Mouse (Mus musculus) small intestine, adult 2 months (tissue): ENCODE results near the gene Tsfm. TPM values are rescaled to one million over a fixed set of nuclear protein-coding genes. Genes with fewer than 3 reads are reported as not detected.
"Not testable (repeated sequence)": the region's sequence is repeated elsewhere in the genome, so short reads cannot be mapped to it uniquely, and the experiment has no call there.

Experiments used
- H3K27ac ChIP-seq: fragments of 200-500 bp; 2 replicates; pipeline ENCODE4 v1.5.1; 2012; ENCODE audit warnings: low read depth, low read length, control low read depth, inconsistent platforms; ENCODE audit not compliant: insufficient read depth
- H3K27me3 ChIP-seq: fragments of 200-500 bp; 2 replicates; pipeline ENCODE4 v1.6.1; 2012; ENCODE audit warnings: mild to moderate bottlenecking, moderate library complexity, low read length, inconsistent platforms; ENCODE audit not compliant: control insufficient read depth, insufficient read depth
- H3K36me3 ChIP-seq: fragments of 200-500 bp; 2 replicates; pipeline ENCODE4 v1.6.1; 2012; ENCODE audit warnings: mild to moderate bottlenecking, low read length, control low read depth, inconsistent platforms; ENCODE audit not compliant: control insufficient read depth, insufficient read depth
- H3K4me1 ChIP-seq: fragments of 200-500 bp; 2 replicates; pipeline ENCODE4 v1.6.1; 2012; ENCODE audit warnings: low read length, inconsistent platforms, mixed read lengths; ENCODE audit not compliant: control insufficient read depth, insufficient read depth, insufficient read length
- H3K4me3 ChIP-seq: fragments of 200-500 bp; 2 replicates; pipeline ENCODE4 v1.5.1; 2012; ENCODE audit warnings: low read depth, mild to moderate bottlenecking, control low read depth, inconsistent platforms, low read length, moderate library complexity
- CTCF ChIP-seq: fragments of 200-500 bp; IDR thresholded peaks from 2 replicates; pipeline ENCODE4 v1.5.1; 2012; ENCODE audit warnings: low read depth, mild to moderate bottlenecking, control low read depth, inconsistent platforms, low read length, moderate library complexity, mixed read lengths; ENCODE audit not compliant: insufficient replicate concordance, insufficient read length; ENCODE audit errors: extremely low read depth
- POLR2A ChIP-seq: fragments of 200-500 bp; IDR thresholded peaks from 2 replicates; pipeline ENCODE4 v1.6.1; 2012; ENCODE audit warnings: low read depth, mild to moderate bottlenecking, control low read depth, inconsistent platforms, low read length, moderate library complexity
- WGBS: fragments of 180-500 bp; shearing (Covaris S2); methylation state at CpG from one replicate; pipeline ENCODE4 v1.1.7; 2018; 5-methylcytosine and 5-hydroxymethylcytosine counted together
- polyA plus RNA-seq: library from polyadenylated mRNA; depleted of rRNA; stranded (reverse); fragments of >200 nt; gene quantifications from 2 replicates; pipeline ENCODE4 v1.2.3, GENCODE M21; 2012

Tsfm gene
- polyA plus RNA-seq, 1 experiment, result 36.4 TPM

DNA sequence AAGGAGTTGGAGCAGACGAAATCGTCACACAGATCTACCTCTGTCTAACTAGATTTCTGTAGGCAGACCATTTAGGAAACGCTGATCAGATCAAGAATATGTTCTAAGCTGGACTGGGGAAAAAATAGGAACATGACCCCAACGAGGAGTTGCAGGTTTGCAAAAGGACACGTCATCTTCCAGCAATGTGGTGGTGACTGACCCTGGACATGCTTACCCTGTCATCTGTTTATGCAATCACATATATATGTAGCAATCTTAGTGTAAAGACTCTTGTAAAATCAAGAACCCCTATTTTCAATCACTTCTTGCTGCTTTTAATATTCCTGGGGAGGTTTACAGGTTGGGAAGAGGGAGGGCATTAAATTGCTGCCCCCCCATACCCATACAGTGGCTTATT lies 31.9 kb upstream of the Tsfm start:
- peaks cover 9% of the 10 kb centered on the region for H3K27me3 ChIP-seq

DNA sequence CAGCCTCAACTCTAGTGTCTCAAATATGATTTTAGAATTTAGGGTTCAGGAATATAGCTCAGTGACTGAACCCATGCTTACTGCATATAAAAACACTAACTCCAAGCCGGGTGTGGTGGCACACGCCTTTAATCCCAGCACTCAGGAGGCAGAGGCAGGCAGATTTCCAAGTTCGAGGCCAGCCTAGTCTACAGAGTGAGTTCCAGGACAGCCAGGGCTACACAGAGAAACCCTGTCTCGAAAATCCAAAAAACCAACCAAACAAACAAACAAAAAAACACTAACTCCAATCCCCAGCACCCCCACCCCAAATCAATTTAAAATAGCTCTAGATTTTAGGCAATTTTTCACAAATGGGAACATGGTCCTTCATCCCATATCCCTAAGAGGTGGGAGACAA lies 31.5 kb upstream of the Tsfm start:
- 75% methylated on average over 4 of the region's 4 CpGs for WGBS
- H3K27me3 ChIP-seq, H3K27ac ChIP-seq, H3K4me3 ChIP-seq: not testable (repeated sequence)
- Histone ChIP-seq H3K36me3 (peaks cover 13% of the 10 kb centered on the region), H3K4me1 (peaks cover 19% of the 10 kb centered on the region)

More for the DNA sequence above, 31.9 kb upstream of the Tsfm start:
- TF ChIP-seq CTCF (no peak), POLR2A (no peak)
- WGBS, result 66% methylated on average over 5 of the region's 5 CpGs
- Histone ChIP-seq H3K27ac (no peak overlapping the region), H3K36me3 (peaks cover 17% of the 10 kb centered on the region), H3K4me1 (peaks cover 19% of the 10 kb centered on the region), H3K4me3 (no peak overlapping the region)

GRCm38 (mm10) chr10:127061513-127061912 lies 30.9 kb upstream of the Tsfm start:
- peaks cover 9% of the 10 kb centered on the region for H3K27me3 ChIP-seq
- 79% methylated on average over 2 of the region's 2 CpGs for WGBS
- H3K36me3 ChIP-seq, result peaks cover 8% of the 10 kb centered on the region
- H3K4me3 ChIP-seq, result no peak overlapping the region
- H3K27ac ChIP-seq, result no peak overlapping the region
- TF ChIP-seq POLR2A (no peak), CTCF (no peak)
- H3K4me1 ChIP-seq, result peaks cover 15% of the 10 kb centered on the region

DNA sequence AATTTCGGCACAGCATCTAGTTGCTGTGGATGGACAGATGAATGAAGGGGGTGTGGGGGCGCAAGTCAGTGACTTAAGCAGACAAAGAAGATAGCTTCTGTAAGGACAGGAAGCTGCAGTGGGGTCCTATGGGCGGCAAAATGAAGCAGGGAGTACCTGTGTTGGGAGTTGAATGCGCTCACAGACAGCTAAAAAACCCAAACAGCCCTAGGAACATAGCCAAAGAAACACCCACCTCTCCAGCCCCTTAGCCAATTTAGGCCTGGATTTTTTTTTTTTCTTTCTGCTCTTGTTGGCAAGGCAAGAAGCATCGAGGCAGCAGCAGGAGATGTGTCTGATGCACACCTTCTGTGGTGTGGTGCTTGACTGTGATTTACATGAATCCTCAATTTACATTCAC lies 30.4 kb upstream of the Tsfm start:
- Histone ChIP-seq H3K36me3 (peaks cover 11% of the 10 kb centered on the region), H3K27me3 (peaks cover 9% of the 10 kb centered on the region), H3K4me3 (no peak overlapping the region), H3K27ac (no peak overlapping the region), H3K4me1 (peaks cover 13% of the 10 kb centered on the region)
- TF ChIP-seq POLR2A (no peak), CTCF (no peak)
- whole genome bisulfite sequencing, result 79% methylated on average over 5 of the region's 5 CpGs

DNA sequence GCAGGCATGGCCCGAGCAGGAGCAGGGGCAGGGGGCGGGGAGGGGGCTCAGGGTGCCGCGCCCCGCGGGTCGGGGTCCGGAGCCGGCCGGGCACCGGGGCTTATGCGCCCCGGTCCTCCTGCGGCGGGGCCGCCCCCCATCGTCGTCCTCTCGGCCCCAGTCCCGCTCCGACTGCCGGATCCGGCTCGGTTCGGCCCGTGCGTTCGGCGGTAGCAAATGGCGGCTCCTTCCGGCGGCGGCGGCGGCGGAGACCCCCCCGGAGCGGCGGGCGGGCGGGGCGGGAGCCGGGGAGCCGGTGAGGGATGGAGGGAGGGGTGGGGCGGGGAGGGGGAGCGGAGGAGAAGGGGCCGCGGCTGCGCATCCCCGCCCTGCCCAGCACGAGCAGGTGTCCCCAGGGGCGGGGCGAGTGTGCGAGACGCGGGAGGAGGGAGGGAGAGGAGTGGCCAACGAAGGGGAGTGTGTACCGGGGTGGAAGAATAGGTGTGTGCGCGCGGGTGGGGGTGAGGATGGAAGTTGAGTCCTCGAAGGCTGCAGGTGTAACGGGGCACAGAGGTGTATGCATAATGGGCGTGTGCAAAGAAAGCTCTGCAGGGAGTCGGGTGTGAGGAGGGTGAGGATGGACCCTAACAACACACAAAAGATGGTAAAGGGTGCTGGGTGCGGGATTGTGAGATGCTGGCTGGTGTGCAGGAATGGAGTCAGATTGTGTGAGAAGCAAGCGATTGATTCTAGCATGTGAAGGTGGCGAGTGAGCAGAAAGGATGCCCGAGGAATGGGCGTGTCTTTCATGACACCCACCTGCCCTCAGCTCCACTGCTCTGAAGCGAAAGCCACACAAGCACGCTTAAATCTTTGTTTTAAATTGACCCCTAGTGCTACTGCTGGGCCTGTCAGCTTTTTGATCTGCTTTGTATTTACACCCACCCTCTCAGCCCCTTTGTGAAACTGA lies 29.6 kb upstream of the Tsfm start, which contains the start of gene March9:
Gene March9 (minus strand): TSS at position 217 of the 949 bp plus-strand sequence.
- no peak within 1 kb of the TSS for H3K27ac ChIP-seq
- H3K4me1 ChIP-seq, result peaks cover 11% of the 10 kb centered on the region
- WGBS, result 1% methylated on average over 61 of the region's 72 CpGs
- TF ChIP-seq CTCF (no peak), POLR2A (no peak)
- peaks cover 9% of the 10 kb centered on the region for H3K27me3 ChIP-seq
- H3K36me3 ChIP-seq, result peaks cover 10% of the 10 kb centered on the region
- H3K4me3 ChIP-seq, result peak within 1 kb of the TSS; percentile 75

- no peak overlapping the region for H3K27ac ChIP-seq
- H3K4me1 ChIP-seq, result peaks cover 9% of the 10 kb centered on the region
- H3K27me3 ChIP-seq, result peaks cover 9% of the 10 kb centered on the region
- peaks cover 6% of the 10 kb centered on the region; the same call in 1 of the 2 replicates for H3K36me3 ChIP-seq
- WGBS, result 1% methylated on average over 57 of the region's 92 CpGs
- peak overlapping the region; percentile 75 for H3K4me3 ChIP-seq
- TF ChIP-seq POLR2A (no peak), CTCF (no peak)
Observed at GRCm38 (mm10) chr10:127059174-127059967, 28.7 kb upstream of the Tsfm start.

DNA sequence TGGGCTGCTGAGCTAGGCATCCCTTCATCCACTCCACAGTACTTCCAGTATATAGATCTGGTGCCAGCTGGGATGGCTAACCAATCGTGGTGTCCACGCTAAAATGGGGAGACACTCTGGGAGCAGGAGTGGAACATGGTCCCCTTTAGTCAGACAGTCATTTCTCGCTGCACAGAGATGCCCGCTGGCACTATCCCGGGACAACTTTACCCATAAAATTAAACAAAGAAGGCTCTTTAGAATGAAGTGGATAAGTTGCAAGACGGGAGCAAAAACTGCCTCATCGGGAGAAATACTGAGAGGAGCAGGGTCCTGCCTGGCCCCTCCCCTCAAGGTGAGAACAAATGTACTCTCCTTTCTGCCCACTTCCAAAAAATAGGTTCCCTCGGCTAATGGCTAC lies 28.1 kb upstream of the Tsfm start:
- peaks cover 6% of the 10 kb centered on the region; the same call in 1 of the 2 replicates for H3K36me3 ChIP-seq
- TF ChIP-seq CTCF, result no peak
- TF ChIP-seq POLR2A, result no peak
- WGBS, result 1% methylated on average over 8 of the region's 8 CpGs
- peaks cover 7% of the 10 kb centered on the region for H3K4me1 ChIP-seq
- H3K4me3 ChIP-seq, result peak overlapping the region; percentile 75; the same call in 1 of the 2 replicates
- no peak overlapping the region for H3K27ac ChIP-seq
- H3K27me3 ChIP-seq, result peaks cover 9% of the 10 kb centered on the region
